Mouse (Mus musculus) ES-Bruce4 (cell line): ENCODE data around the gene Ghsr.
"Not testable (repeated sequence)": the region's sequence is repeated elsewhere in the genome, so short reads cannot be mapped to it uniquely, and the experiment has no call there.

Source experiments
- CTCF ChIP-seq: IDR thresholded peaks from one replicate; pipeline ENCODE4 v1.8.1; 2011; ENCODE audit warnings: low read depth, low read length
- EP300 ChIP-seq: IDR thresholded peaks from 2 replicates; pipeline ENCODE4 v1.6.1; 2011; ENCODE audit warnings: low read depth, low read length; ENCODE audit not compliant: insufficient read depth
- POLR2A ChIP-seq: IDR thresholded peaks from one replicate; pipeline ENCODE4 v1.8.1; 2011; ENCODE audit warnings: low read length; ENCODE audit not compliant: insufficient read depth

- not testable (repeated sequence) for TF ChIP-seq EP300, CTCF, POLR2A
Measured at GRCm38 (mm10) chr3:27400996-27401395, 29.8 kb downstream of the Ghsr start.
